Mouse (Mus musculus) neural tube, embryonic 14.5 days (tissue): ENCODE measurements around the gene Fibp. TPM values are rescaled to one million over a fixed set of nuclear protein-coding genes. Genes with fewer than 3 reads are reported as not detected.

Experiments used
- polyA plus RNA-seq: library from polyadenylated mRNA; unstranded; fragments of >200 nt; fragmentation: Nextera tagmentation; extraction: Ambion mirVana; gene quantifications from 2 replicates; pipeline ENCODE4 v1.2.1, GENCODE M21; 2014

The Fibp gene
- polyA plus RNA-seq, 1 experiment from 2014 or later = 179 TPM

Other genes starting within 250 kb of the Fibp start
- 56.9 TPM in 2 replicates for gene Pacs1, start 187.5 kb upstream of the Fibp start, polyA plus RNA-seq
- gene Sf3b2, start 165.2 kb upstream of the Fibp start, polyA plus RNA-seq = 321 and 329 TPM in 2 replicates
- 31.0 and 38.3 TPM in 2 replicates for gene Gal3st3, start 162.3 kb upstream of the Fibp start, polyA plus RNA-seq
- gene Catsper1, start 124.9 kb upstream of the Fibp start, polyA plus RNA-seq = not detected in 2 replicates
- 10.7 and 10.8 TPM in 2 replicates for gene Cst6, start 111.0 kb upstream of the Fibp start, polyA plus RNA-seq
- gene Eif1ad, start 93.9 kb upstream of the Fibp start, polyA plus RNA-seq = 38.7 and 41.6 TPM in 2 replicates
- 274 and 327 TPM in 2 replicates for gene Banf1, start 93.4 kb upstream of the Fibp start, polyA plus RNA-seq
- 55.6 and 69.2 TPM in 2 replicates for gene Sart1, start 71.9 kb upstream of the Fibp start, polyA plus RNA-seq
- gene Tsga10ip, start 58.1 kb upstream of the Fibp start, polyA plus RNA-seq = not detected in 2 replicates
- 208 and 254 TPM in 2 replicates for gene Drap1, start 35.6 kb upstream of the Fibp start, polyA plus RNA-seq
- gene AI837181, start 35.5 kb upstream of the Fibp start, polyA plus RNA-seq = 57.0 and 67.2 TPM in 2 replicates
- gene Fosl1, start 13.1 kb upstream of the Fibp start, polyA plus RNA-seq = not detected in 2 replicates
- 8.0 and 11.0 TPM in 2 replicates for gene Ccdc85b, start 2.7 kb upstream of the Fibp start, polyA plus RNA-seq
- 4.2 and 4.4 TPM in 2 replicates for gene Ctsw, start 7.9 kb downstream of the Fibp start, polyA plus RNA-seq
- 30.4 and 45.1 TPM in 2 replicates for gene Efemp2, start 13.3 kb downstream of the Fibp start, polyA plus RNA-seq
- gene Mus81, start 27.8 kb downstream of the Fibp start, polyA plus RNA-seq = 43.6 and 45.3 TPM in 2 replicates
- gene Cfl1, start 29.8 kb downstream of the Fibp start, polyA plus RNA-seq = 3,473 and 3,739 TPM in 2 replicates
- gene 1700020D05Rik, start 43.2 kb downstream of the Fibp start, polyA plus RNA-seq = 0.71 and 0.75 TPM in 2 replicates
- gene Snx32, start 49.9 kb downstream of the Fibp start, polyA plus RNA-seq = 95.2 and 107 TPM in 2 replicates
- 0.14 TPM in 1 of 2 replicates, not detected in the other for gene Ovol1, start 100.0 kb downstream of the Fibp start, polyA plus RNA-seq
- gene Ap5b1, start 107.4 kb downstream of the Fibp start, polyA plus RNA-seq = 2.6 and 3.7 TPM in 2 replicates
- gene Rnaseh2c, start 141.3 kb downstream of the Fibp start, polyA plus RNA-seq = 49.8 and 51.7 TPM in 2 replicates
- 45.6 and 47.3 TPM in 2 replicates for gene Kat5, start 149.6 kb downstream of the Fibp start, polyA plus RNA-seq
- 26.9 and 31.0 TPM in 2 replicates for gene Rela, start 176.9 kb downstream of the Fibp start, polyA plus RNA-seq
- 7.7 and 12.6 TPM in 2 replicates for gene Sipa1, start 203.1 kb downstream of the Fibp start, polyA plus RNA-seq
- 6.8 and 11.1 TPM in 2 replicates for gene Map3k11, start 228.1 kb downstream of the Fibp start, polyA plus RNA-seq
- gene Pcnx3, start 228.3 kb downstream of the Fibp start, polyA plus RNA-seq = 34.4 and 34.5 TPM in 2 replicates
- not detected in 2 replicates for gene Kcnk7, start 243.8 kb downstream of the Fibp start, polyA plus RNA-seq